Mouse (Mus musculus) erythroid progenitor cell, adult 5-6 weeks (primary cell): Measurements from ENCODE around the gene Xrcc3. TPM values are rescaled to one million over a fixed set of nuclear protein-coding genes. Genes with fewer than 3 reads are reported as not detected.

ENCODE experiments used
- ATAC-seq: replicated peaks from 2 replicates; pipeline ENCODE4 v1.8.0; 2016; ENCODE audit warnings: moderate number of reproducible peaks, mild to moderate bottlenecking, moderate TSS enrichment, inconsistent platforms; ENCODE audit not compliant: poor library complexity, low FRiP score, severe bottlenecking
- total RNA-seq, 2 experiments: library from RNA; stranded (forward) in 1 of 2; stranded (reverse) in 1 of 2; fragments of 150-400 nt in 1 of 2; fragments of 186-747, 209-891 nt in 1 of 2; gene quantifications; 2 replicates each; pipeline versions ENCODE4 v1.2.3 to v1.2.4; 2015 to 2017; ENCODE audit warnings: low replicate concordance in 2 of 2

Gene Xrcc3
- total RNA-seq, 2 experiments from 2014 or later = 8.0 to 28.4 TPM

DNA sequence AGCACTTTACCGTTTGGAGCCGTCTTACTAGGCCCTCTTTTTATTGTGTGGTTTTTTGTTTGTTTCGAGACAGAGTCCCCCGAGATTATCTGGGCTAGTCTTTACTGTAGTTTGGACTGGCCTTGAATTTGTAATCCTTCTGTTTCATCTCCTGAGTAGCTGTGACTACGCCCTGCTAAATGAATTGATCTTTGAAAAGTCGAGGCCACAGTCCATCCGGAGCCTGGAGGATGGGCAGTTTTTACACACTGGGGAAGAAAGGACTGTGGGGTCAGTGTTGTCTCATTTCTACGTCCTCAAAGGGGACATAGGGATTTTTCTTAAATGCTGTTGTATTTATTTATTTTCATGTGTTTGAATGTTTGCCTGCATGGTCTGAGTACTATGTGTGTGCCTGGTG lies 4.3 kb upstream of the Xrcc3 start:
- no peak for ATAC-seq

DNA sequence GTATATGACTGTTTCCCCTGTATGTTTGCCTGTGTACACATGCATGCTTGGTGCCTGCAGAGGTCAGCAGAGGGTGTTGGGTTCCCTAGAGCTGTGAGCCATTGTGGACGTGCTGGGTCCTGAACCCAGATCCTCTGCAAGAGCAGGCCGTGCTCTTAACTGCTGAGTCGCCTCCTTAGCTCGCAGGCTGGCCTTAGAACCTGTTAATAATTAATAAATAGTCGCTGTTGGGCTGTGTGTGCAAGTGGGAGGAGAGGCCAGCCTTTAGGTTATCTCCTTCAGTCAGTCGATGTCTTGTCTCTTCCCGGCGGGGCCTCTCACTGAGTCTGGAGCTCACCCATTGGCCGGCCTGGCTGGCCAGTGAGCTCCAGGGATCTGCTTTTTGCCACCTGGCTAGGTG lies 3.3 kb upstream of the Xrcc3 start:
- 0 out of 2 replicates have a peak, but pooled peaks have one; percentile 8 for ATAC-seq

DNA sequence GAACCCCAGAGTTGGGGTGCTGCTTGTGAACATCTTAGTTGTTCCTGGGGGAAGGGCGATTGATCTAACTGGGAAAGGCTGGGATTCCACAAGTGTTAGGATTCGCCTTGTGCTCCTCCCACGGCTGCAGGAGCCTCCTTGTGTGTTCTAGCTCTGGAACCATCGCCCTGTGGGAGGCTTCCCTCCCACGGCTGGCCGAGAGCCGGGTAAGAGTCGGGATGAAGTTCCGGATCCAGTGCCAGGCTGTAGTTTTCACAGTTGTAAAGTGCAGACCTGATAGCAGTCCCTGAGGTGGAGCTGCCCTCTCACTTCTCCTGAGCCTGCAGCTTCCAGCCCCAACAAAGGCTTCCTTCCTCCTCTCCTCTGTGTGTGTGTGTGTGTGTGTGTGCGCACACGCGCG lies 2.9 kb upstream of the Xrcc3 start:
- ATAC-seq = no peak

GRCm38 (mm10) chr12:111814769-111815762 lies 1.4 kb upstream of the Xrcc3 start:
- ATAC-seq = no peak

DNA sequence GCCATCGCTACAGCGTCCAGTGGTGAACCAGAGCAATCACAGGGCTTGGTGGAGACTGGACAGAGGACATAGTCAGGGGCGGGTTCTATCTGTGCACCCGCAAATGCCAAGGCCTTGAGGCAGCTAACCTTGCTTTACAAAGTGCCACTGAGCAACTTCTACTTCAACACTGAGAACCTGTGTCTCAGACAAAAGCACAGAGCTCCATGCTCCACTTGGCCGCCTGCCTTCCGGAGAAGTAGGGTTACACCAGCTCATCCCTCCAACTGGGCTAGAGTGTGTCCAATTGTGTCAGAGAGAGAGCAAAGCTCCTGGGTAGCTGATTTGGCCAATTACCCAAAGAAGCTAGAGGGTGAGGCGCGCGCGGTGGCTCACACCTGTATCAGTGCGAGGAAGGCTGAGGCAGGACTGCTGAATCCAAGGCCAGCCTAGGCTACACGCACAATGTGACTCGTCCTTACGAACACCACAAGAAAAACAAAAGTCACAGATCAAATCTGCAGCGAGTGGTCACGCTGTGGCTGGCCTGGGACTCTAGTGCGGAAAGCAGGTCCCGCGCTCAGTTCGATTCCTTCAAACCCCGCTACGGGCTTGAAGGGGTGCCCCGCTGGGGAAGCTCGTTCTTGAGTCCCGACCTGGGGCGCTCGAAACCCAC lies 435 bp downstream of the Xrcc3 start:
- peak; percentile 9; the same call in 1 of the 2 replicates for ATAC-seq

DNA sequence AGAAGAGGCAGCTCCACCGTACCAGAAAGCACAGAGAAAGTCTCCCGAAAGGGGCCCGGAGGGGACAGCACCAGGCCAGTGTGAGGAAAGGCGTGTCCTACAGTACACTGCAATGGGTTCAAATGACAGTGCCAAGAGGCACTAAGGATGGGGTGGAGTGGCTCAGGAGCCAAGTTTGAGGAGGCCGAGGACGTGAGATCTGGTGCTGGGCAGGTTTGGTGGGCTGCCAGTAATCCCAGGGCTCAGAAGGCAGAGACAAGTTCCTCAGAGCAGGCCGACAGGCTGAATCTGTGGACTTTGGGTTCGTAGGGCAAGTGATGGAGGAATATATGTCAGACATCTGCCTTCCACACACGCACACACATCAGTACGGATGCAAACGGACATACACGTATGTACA lies 1.1 kb downstream of the Xrcc3 start:
- ATAC-seq = no peak

GRCm38 (mm10) chr12:111812075-111812474 lies 1.6 kb downstream of the Xrcc3 start:
- no peak for ATAC-seq

DNA sequence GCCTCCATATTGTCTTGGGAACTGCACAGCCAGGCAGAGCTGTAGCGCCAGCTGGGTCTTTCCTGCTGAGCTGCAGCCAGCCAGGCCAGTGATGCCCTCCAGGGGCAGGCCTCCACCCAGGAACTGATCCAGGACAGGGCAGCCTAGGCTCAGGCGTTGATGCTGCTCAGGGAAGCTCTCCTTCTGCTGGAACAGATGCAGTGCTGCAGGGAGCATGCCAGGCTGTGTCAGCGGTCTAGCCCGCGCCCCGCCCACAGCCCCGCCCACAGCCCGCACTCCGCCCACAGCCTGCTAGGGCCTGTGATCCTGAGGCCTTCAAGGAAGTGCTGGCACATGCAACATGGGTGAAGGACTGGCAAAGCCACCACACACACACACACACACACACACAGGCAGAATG lies 3.9 kb downstream of the Xrcc3 start:
- ATAC-seq = peak; percentile 32; the same call in 1 of the 2 replicates

DNA sequence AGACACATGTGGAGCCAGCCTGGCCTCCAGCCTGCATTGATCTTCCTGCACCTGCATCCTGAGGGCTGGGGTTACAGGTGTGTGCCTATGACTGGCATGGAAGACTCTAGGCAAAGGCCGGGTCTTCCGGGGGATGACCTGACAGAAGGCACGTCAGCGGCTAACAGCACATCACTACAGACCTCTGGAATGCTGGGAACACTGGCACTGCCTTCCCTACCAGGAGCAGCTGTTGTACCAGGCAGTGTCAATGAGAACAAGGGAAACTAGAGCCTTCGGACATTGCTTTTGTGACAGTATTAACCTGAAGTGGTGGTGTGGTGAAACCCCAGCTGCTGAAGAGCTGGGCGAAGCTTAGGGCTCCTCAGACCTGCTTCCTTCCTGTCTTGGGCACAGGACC lies 4.9 kb downstream of the Xrcc3 start:
- no peak for ATAC-seq

GRCm38 (mm10) chr12:111803538-111803937 lies 10.1 kb downstream of the Xrcc3 start:
- ATAC-seq = no peak

DNA sequence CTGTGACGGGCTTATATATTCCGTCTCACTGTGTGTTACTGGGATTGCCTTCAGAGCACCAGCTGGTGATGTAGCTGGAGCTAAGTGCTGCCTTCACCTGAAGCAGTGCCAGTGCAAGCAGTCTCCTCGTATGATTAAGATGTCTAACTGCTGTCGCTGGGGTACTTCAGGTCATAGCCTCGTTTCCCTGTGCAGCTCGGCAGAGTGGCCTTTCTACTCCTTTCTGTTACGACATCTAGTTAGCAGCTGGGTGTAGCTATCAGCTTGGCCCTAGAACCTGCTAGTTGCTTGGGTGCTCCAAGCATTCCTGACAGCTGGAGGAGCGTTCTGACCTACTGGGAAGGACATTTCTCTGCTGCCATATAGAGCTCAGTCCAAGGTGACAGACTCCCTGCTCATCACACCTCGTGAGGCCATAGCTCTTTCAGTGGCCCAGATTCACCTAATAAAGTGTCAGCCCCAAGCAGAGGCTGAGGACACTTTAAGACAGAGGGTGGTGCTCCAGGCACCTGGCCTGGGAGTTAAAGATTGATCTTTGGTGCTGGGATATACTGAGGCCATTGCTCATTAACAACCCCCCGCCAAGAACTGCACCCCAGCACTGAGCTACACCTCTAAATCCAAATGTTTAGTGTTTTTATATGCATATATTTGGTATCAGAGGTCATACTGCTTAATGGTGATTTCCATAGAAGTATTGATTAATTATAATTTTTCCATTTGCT lies 13.1 kb downstream of the Xrcc3 start:
- no peak for ATAC-seq

DNA sequence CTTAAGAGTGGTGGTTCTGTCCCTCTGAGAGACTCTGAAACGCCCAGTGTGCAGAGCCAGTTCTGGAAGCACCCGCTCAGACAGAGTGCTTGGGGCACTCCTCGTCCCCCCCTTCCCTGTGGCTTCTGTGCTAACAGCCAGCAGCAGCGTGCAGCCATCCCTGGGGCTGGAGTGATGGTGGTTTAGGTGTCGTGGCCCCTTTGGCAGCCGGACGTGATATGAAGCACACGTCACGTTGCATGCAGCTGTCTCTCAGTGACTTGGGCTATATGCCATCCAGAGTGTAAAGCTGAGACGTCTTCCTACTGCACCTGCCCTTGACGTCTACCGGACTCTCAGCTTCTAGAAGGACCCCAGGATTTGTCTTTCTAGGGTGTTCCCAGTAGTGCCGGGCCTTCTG lies 15.2 kb downstream of the Xrcc3 start:
- ATAC-seq = no peak

GRCm38 (mm10) chr12:111797251-111797650 lies 16.4 kb downstream of the Xrcc3 start:
- no peak for ATAC-seq

GRCm38 (mm10) chr12:111795180-111795895 lies 18.3 kb downstream of the Xrcc3 start:
- no peak for ATAC-seq

DNA sequence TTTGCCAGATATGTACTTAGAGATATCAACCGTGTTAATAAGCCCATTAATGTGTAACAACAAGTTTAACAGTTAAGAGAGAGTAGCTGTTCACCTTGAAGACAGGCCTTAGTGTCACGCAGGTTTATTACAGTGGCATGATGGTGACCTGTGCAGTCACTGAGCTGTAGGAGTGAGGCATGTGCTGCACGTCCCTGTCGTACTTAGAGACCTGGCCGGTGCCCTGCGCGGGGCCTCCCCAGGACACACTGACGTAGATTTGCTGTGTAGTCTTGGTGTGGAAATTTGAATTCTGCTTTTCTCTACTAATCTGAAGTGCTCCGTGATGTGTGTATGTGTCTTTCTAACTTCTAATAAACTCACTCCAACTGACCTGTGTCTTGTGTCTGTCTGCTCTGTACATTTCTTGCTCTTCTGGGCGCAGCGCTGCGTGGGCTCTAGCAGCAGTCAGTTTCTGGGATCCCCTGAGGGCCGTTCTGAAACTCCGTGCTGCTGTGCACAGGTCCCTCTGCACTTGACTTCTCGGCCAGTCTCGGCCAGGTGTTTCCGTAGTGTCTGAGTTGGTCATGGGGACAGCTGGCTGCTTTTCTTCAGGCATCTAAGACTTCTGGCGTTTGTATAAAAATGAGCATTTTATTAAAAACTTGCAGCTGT lies 19.0 kb downstream of the Xrcc3 start:
- ATAC-seq = no peak

GRCm38 (mm10) chr12:111794102-111794501 lies 19.6 kb downstream of the Xrcc3 start:
- ATAC-seq = no peak

GRCm38 (mm10) chr12:111791474-111792104 lies 22.1 kb downstream of the Xrcc3 start:
- no peak for ATAC-seq

GRCm38 (mm10) chr12:111790631-111791030 lies 23.0 kb downstream of the Xrcc3 start:
- no peak for ATAC-seq

- ATAC-seq = no peak
Observed at GRCm38 (mm10) chr12:111790090-111790489, 23.6 kb downstream of the Xrcc3 start.
